Mouse (Mus musculus) layer of hippocampus, postnatal 36 days (tissue): ENCODE results near the gene Igf2bp2. TPM values are rescaled to one million over a fixed set of nuclear protein-coding genes. Genes with fewer than 3 reads are reported as not detected.

Experiments
- DNase-seq, 2 experiments: peaks; one replicate each; pipeline ENCODE4 v3.0.0; 2022
- total RNA-seq, 2 experiments: library from RNA; stranded (reverse); gene quantifications; 2 replicates each; pipeline ENCODE4 v1.2.3; 2021

The Igf2bp2 gene
- total RNA-seq: under 1 TPM; 0.37 to 0.46 TPM

- peak; percentile 2 to 4 for DNase-seq
Observed at GRCm38 (mm10) chr16:22162512-22163455, at the start of gene Igf2bp2. Igf2bp2 (minus strand) TSS chr16:22163299.

DNA sequence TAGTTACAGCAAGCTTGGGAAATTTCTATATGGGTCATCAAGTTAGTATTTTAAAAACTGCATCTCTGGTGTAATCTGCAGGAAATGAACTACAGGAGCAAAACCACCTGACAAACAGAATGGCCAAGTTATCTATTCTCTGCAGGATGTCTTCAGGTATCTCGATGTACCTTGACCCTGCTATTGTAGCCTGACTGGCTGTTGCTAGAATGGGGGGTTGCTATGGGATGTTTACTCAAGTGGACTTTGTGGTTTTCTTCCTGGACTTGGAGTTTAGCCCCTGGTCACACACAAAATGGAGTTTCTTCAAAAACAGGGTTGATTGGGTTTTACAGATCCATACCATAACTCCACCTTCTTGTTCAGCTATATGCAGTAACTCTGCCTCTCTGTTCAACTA, 40.4 kb upstream of the Igf2bp2 start:
- no peak for DNase-seq

DNA sequence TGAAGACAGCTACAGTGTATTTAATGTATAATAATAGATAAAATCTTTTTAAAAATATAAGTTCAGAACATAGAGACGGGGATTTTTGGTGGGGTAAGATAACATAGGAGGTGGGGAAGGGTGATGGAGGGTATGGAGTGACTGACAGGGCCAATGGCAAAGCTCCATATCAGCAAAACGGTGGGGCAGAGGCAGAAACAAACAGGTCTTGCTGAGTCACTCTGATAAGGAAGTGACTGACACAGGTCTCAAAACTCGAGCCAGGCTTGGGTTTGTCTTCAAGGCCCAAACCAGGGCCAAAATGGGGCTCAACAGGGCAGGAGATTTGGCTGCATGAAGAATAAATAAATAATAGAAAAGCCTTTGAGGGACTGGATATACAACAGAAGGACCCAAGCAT, 38.8 kb upstream of the Igf2bp2 start:
- no peak for DNase-seq

DNA sequence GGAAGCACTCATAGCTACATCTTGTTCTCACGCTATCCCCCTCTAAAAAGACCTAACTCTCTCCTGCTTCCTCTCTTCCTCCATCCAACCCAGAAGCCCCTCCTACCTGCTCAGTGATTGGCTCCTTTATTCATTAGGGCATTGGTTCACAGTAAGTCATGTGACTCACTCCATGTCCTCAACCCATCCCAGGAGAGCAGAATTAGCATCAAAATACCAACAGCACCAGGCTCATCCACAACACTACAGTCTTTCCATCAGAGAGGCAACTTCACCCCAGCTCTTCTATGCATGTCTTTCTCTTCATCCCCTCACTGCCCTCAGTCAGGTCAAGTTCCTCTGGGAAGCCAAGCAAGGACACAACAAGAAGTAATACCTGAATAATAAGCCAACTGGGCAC, 37.4 kb upstream of the Igf2bp2 start:
- DNase-seq: no peak

GRCm38 (mm10) chr16:22187366-22187765, 24.3 kb upstream of the Igf2bp2 start:
- DNase-seq: no peak

- no peak for DNase-seq
Observed at GRCm38 (mm10) chr16:22185411-22185810, 22.3 kb upstream of the Igf2bp2 start.

- no peak for DNase-seq
Observed at GRCm38 (mm10) chr16:22184113-22184512, 21.0 kb upstream of the Igf2bp2 start.

- DNase-seq: no peak
Observed at GRCm38 (mm10) chr16:22182286-22182685, 19.2 kb upstream of the Igf2bp2 start.

DNA sequence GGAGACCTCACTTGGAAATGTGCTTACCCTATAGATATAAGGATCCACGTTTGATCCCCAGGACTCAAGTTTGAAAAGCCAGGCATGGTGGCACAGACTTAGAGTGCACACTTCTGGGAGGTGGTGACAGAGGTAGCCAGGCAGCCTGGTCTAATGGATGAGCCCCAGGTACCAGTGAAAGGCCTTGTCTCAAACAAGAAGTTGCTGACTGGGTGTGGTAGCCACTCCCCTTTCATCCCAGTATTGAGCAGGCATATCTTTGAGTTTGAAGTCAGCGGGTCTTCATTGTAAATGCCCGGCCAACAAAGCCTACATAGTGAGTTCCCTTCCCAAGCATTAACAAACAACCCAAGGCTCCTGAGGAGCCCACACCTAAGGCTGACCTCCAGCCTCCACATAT, 15.7 kb upstream of the Igf2bp2 start:
- no peak for DNase-seq

GRCm38 (mm10) chr16:22177999-22178398, 14.9 kb upstream of the Igf2bp2 start:
- DNase-seq: no peak

GRCm38 (mm10) chr16:22168731-22169130, 5.6 kb upstream of the Igf2bp2 start:
- no peak for DNase-seq

- no peak for DNase-seq
Observed at GRCm38 (mm10) chr16:22165556-22165955, 2.5 kb upstream of the Igf2bp2 start.

DNA sequence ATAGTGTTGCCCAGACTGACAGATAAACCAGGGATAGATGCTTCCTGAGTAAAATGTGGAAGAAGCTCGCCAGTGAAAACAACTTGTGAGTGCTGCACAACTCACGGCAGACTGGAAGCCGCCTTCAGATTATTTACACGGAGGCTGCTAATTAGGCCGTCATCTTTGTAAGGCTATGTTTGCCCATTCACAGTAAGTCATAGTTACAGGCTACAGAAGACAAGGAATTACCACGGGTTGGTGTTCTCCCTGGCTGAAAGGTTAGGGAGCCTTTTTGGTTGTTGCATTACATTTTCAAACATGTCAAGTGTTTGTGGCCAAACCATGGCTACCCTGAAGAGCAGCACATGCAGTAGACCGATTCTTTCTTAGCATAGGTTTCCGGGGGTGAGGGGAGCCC, 1.3 kb upstream of the Igf2bp2 start:
- DNase-seq: no peak

GRCm38 (mm10) chr16:22163456-22163851, 355 bp upstream of the Igf2bp2 start:
- DNase-seq: no peak

DNA sequence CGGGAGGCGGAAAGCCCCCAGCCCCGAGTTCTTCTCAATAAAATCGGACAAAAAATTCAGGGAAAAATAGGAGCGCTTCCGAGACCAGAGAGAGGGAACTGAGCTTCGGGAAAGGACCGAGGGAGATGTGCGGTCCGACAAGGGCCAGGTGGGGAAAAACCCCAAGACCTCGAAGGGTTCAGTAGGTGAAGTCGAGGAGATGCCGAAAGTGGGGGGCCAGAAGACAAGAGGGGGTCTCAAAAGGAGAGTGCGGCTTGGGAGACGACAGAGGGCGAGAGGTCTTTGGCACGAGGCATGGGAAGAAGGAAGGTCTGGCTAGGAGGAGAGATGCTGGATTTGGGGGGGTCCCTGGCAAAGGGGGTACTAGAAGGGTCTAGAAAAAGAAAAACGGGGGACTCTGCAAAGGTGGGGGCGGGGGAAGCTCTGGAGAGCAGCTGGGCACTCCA, 1.0 kb downstream of the Igf2bp2 start:
- peak in 1 of 2 experiments; percentile 3 for DNase-seq

DNA sequence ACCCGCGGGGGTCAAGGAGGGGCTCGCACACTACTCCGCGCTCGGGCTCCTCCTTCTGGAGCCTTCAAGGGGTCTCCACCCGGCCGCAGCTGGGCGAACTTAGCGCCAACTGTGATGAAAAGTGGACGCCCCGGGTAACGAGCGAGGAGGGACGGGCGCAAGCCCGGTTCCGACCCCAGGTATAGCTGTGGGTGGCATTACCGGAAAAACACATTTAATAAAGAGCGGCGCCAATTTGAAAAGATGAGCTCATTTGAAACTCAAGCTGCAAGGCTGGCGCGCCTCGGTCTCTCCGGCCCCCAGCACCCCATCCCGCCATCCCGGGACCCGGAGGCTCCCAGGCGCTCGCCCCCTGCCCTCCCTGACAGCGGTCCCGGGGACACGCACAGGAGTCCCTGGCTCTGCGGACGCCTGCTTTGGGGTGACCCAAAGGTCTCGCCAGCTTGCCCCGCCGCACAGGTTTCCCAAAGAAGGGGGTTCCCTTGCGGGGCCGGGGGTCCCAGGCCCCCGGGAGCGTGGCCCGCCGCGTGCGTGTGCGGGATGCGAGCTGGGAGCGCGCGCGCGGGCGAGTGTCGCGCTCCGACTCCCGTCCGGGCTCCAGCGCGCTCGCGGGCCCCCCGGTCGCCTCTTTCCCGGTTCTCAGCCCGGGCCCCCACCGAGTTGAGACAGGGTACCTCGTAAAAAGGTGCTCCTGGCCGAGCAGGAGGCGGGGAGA, 1.6 kb downstream of the Igf2bp2 start:
- peak in 1 of 2 experiments; percentile 3 for DNase-seq

GRCm38 (mm10) chr16:22160386-22161145, 2.5 kb downstream of the Igf2bp2 start:
- DNase-seq: no peak

- DNase-seq: no peak
Observed at GRCm38 (mm10) chr16:22152941-22153444, 10.1 kb downstream of the Igf2bp2 start.

- no peak for DNase-seq
Observed at GRCm38 (mm10) chr16:22151706-22152315, 11.3 kb downstream of the Igf2bp2 start.

GRCm38 (mm10) chr16:22150421-22150820, 12.7 kb downstream of the Igf2bp2 start:
- no peak for DNase-seq

- no peak for DNase-seq
Observed at GRCm38 (mm10) chr16:22149659-22150345, 13.3 kb downstream of the Igf2bp2 start.
